Mouse (Mus musculus): ENCODE measurements around the gene Gse1. TPM values are rescaled to one million over a fixed set of nuclear protein-coding genes. Genes with fewer than 3 reads are reported as not detected.
A peak's percentile ranks its signal among the peaks of the same experiment; 100 is the strongest.

Gse1 gene
- polyA plus RNA-seq, 1 experiment from 2014 or later = 10.2 TPM

DNA sequence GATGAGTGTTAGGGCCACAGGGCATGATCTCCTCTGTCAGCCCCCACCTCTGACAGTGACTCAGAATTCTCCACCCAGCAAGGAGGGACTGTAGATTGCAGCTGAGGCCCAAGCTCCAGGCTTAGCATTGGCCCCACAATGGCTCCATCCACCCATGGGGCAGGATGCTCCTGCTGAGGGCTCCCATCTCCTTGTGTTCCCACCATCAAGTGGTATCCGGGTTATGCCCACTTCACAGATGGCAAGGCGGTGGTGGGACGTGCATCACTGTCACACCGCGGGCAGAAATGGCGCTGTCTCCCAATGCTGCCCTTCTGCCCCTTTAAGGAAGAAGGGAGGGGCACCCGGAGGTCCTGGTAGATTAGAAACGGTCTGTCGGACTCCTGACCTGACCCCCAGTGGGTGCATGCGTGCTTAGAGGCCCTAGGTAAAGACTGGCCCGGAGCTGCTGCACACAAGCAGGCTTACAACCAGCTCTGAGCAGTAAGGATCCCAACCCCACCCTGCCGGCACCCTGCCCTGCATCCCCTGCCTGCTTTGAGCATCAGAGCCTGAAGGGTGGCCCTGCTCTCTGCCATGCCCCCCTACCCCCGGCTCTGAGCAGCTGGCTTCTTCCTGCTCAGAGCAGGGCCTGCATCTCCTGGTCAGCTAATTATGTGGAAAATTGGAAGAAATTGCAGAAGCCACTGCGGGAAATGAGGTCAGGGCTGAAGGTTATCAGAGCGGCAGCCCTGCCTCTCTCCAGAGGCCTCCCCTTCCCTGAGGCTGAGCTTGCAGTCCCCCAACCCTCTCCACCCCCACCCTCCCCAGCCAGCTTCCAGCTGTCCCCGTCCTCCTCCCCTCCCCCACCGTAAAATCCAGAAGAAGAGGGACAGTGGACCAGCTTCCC is 67.0 kb downstream of the Gse1 start:
- 37% methylated on average over 15 of the region's 17 CpGs for WGBS
- H3K4me2 ChIP-seq (ENCODE audit: low read depth, low read length) = no peak overlapping the region

GRCm38 (mm10) chr8:120297000-120297399 is 68.7 kb downstream of the Gse1 start:
- H3K9ac ChIP-seq (ENCODE audit: low read length) = 0 out of 2 replicates have a peak overlapping the region, but pooled peaks have one; percentile 13
- H3K27ac ChIP-seq (ENCODE audit: low read length) = no peak overlapping the region
- no peak overlapping the region for H3K4me2 ChIP-seq (ENCODE audit: low read depth, low read length)
- WGBS = 48% methylated on average over 5 of the region's 5 CpGs
- H3K9me3 ChIP-seq (ENCODE audit: control insufficient read depth, low read length) = no peaks in the 10 kb centered on the region
- H3K36me3 ChIP-seq (ENCODE audit: control insufficient read depth, insufficient read depth, low read length) = no peaks in the 10 kb centered on the region
- no peak for ATAC-seq (ENCODE audit: low read depth)
- H3K27me3 ChIP-seq (ENCODE audit: control insufficient read depth, insufficient read depth, low read depth, low read length) = no peaks in the 10 kb centered on the region
- H3K4me3 ChIP-seq (ENCODE audit: low read length) = no peak overlapping the region
- H3K4me1 ChIP-seq (replicated peaks; ENCODE audit: control insufficient read depth, insufficient read depth, low read length) = peaks cover 56% of the 10 kb centered on the region

More for the DNA sequence above, 67.0 kb downstream of the Gse1 start:
- H3K27me3 ChIP-seq (ENCODE audit: control insufficient read depth, insufficient read depth, low read depth, low read length) = no peaks in the 10 kb centered on the region
- no peak overlapping the region for H3K27ac ChIP-seq (ENCODE audit: low read length)
- no peaks in the 10 kb centered on the region for H3K36me3 ChIP-seq (ENCODE audit: control insufficient read depth, insufficient read depth, low read length)
- peak overlapping the region; percentile 15 for H3K9ac ChIP-seq (ENCODE audit: low read length)
- H3K9me3 ChIP-seq (ENCODE audit: control insufficient read depth, low read length) = no peaks in the 10 kb centered on the region
- H3K4me1 ChIP-seq (replicated peaks; ENCODE audit: control insufficient read depth, insufficient read depth, low read length) = peaks cover 57% of the 10 kb centered on the region
- peak; percentile 18; the same call in 1 of the 2 replicates for ATAC-seq (ENCODE audit: low read depth)
- H3K4me3 ChIP-seq (ENCODE audit: low read length) = no peak overlapping the region

GRCm38 (mm10) chr8:120298601-120299532 is 70.6 kb downstream of the Gse1 start:
- 52% methylated on average over 22 of the region's 22 CpGs for WGBS
- no peak overlapping the region for H3K4me2 ChIP-seq (ENCODE audit: low read depth, low read length)
- 0 out of 2 replicates have a peak overlapping the region, but pooled peaks have one; percentile 26 for H3K9ac ChIP-seq (ENCODE audit: low read length)
- peak; percentile 4; the same call in 1 of the 2 replicates for ATAC-seq (ENCODE audit: low read depth)
- H3K36me3 ChIP-seq (ENCODE audit: control insufficient read depth, insufficient read depth, low read length) = no peaks in the 10 kb centered on the region
- H3K4me1 ChIP-seq (replicated peaks; ENCODE audit: control insufficient read depth, insufficient read depth, low read length) = peaks cover 42% of the 10 kb centered on the region
- no peaks in the 10 kb centered on the region for H3K9me3 ChIP-seq (ENCODE audit: control insufficient read depth, low read length)
- peak overlapping the region; percentile 27; the same call in 1 of the 2 replicates for H3K27ac ChIP-seq (ENCODE audit: low read length)
- no peak overlapping the region for H3K4me3 ChIP-seq (ENCODE audit: low read length)
- no peaks in the 10 kb centered on the region for H3K27me3 ChIP-seq (ENCODE audit: control insufficient read depth, insufficient read depth, low read depth, low read length)

DNA sequence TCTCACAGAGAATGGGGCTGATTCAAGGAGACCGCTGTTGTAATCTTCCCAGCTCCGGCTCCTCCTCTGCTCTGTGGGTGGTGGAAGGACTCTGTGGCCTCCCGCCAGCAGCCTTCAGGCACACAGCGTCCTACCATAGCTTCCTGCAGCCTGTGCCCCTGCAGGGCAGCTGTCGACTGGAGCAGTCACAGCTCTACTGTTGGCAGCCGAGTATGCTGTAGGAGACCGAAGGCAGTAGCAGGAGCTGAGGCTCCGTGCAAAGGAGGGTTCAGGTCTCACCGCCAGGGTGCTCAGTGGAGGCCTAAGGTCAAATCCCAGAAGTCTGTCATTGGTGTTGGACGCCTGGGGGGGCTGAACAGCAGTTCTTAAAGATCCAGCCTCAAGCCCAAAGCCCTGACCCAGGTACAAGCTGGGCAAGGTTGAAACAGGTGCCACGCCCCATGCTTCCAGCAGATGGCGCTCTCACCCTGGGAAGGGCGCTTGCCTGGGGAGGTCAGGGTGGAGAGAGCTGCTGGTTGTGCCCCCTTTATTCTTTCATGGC is 72.4 kb downstream of the Gse1 start:
- Histone ChIP-seq H3K27ac (ENCODE audit: low read length) (peak overlapping the region; percentile 55; the same call in 1 of the 2 replicates), H3K36me3 (ENCODE audit: control insufficient read depth, insufficient read depth, low read length) (no peaks in the 10 kb centered on the region), H3K27me3 (ENCODE audit: control insufficient read depth, insufficient read depth, low read depth, low read length) (no peaks in the 10 kb centered on the region), H3K4me1 (replicated peaks; ENCODE audit: control insufficient read depth, insufficient read depth, low read length) (peaks cover 38% of the 10 kb centered on the region), H3K9me3 (ENCODE audit: control insufficient read depth, low read length) (no peaks in the 10 kb centered on the region), H3K4me3 (ENCODE audit: low read length) (no peak overlapping the region), H3K4me2 (ENCODE audit: low read depth, low read length) (peak overlapping the region; percentile 16), H3K9ac (ENCODE audit: low read length) (peak overlapping the region; percentile 22; the same call in 1 of the 2 replicates)
- WGBS = 6% methylated on average over 13 of the region's 13 CpGs
- ATAC-seq (ENCODE audit: low read depth) = peak; percentile 91

GRCm38 (mm10) chr8:120302941-120303675 is 74.9 kb downstream of the Gse1 start:
- WGBS = 70% methylated on average over 11 of the region's 11 CpGs
- peak overlapping the region; percentile 23; the same call in 1 of the 2 replicates for H3K9ac ChIP-seq (ENCODE audit: low read length)
- no peak overlapping the region for H3K4me3 ChIP-seq (ENCODE audit: low read length)
- no peak for ATAC-seq (ENCODE audit: low read depth)
- no peaks in the 10 kb centered on the region for H3K36me3 ChIP-seq (ENCODE audit: control insufficient read depth, insufficient read depth, low read length)
- no peak overlapping the region for H3K27ac ChIP-seq (ENCODE audit: low read length)
- no peaks in the 10 kb centered on the region for H3K27me3 ChIP-seq (ENCODE audit: control insufficient read depth, insufficient read depth, low read depth, low read length)
- H3K4me1 ChIP-seq (replicated peaks; ENCODE audit: control insufficient read depth, insufficient read depth, low read length) = peaks cover 37% of the 10 kb centered on the region
- H3K4me2 ChIP-seq (ENCODE audit: low read depth, low read length) = no peak overlapping the region
- no peaks in the 10 kb centered on the region for H3K9me3 ChIP-seq (ENCODE audit: control insufficient read depth, low read length)

- ATAC-seq (ENCODE audit: low read depth) = no peak
- no peaks in the 10 kb centered on the region for H3K9me3 ChIP-seq (ENCODE audit: control insufficient read depth, low read length)
- H3K4me3 ChIP-seq (ENCODE audit: low read length) = no peak overlapping the region
- H3K27ac ChIP-seq (ENCODE audit: low read length) = no peak overlapping the region
- H3K4me2 ChIP-seq (ENCODE audit: low read depth, low read length) = no peak overlapping the region
- peak overlapping the region; percentile 23; the same call in 1 of the 2 replicates for H3K9ac ChIP-seq (ENCODE audit: low read length)
- peaks cover 37% of the 10 kb centered on the region for H3K4me1 ChIP-seq (replicated peaks; ENCODE audit: control insufficient read depth, insufficient read depth, low read length)
- H3K36me3 ChIP-seq (ENCODE audit: control insufficient read depth, insufficient read depth, low read length) = no peaks in the 10 kb centered on the region
- 59% methylated on average over 9 of the region's 9 CpGs for WGBS
- no peaks in the 10 kb centered on the region for H3K27me3 ChIP-seq (ENCODE audit: control insufficient read depth, insufficient read depth, low read depth, low read length)
Observed at GRCm38 (mm10) chr8:120304097-120304496, 75.8 kb downstream of the Gse1 start.

DNA sequence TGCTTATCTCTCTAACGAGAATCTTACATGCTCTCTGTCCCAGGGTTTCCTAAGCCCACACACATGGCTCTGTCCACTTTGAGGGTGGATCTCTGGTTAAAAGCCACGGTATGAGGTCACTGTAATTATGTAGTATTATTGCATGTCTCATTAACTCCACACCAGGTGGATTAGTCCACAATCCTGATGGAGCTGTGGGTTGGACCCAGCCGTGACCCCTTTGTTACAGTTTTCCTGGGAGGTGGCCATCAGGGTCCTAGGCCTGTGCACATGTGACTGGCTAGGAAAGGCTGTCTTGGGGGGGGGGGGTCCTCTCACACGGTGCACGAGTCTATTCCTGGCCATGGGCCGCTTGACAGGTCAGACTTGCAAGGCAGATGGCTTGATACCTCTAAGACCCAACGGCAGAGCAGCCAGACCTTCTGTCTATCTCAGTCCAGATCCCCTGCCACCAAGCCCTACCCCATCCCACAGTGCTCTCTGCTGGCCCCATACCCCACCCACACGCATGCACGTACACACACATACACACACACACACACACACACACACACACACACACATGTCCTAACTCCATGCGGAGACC is 77.6 kb downstream of the Gse1 start:
- WGBS = 80% methylated on average over 10 of the region's 10 CpGs
- no peak overlapping the region for H3K4me2 ChIP-seq (ENCODE audit: low read depth, low read length)
- peaks cover 35% of the 10 kb centered on the region for H3K4me1 ChIP-seq (replicated peaks; ENCODE audit: control insufficient read depth, insufficient read depth, low read length)
- no peak overlapping the region for H3K9ac ChIP-seq (ENCODE audit: low read length)
- no peaks in the 10 kb centered on the region for H3K9me3 ChIP-seq (ENCODE audit: control insufficient read depth, low read length)
- no peak for ATAC-seq (ENCODE audit: low read depth)
- no peaks in the 10 kb centered on the region for H3K36me3 ChIP-seq (ENCODE audit: control insufficient read depth, insufficient read depth, low read length)
- H3K27ac ChIP-seq (ENCODE audit: low read length) = no peak overlapping the region
- no peaks in the 10 kb centered on the region for H3K27me3 ChIP-seq (ENCODE audit: control insufficient read depth, insufficient read depth, low read depth, low read length)
- no peak overlapping the region for H3K4me3 ChIP-seq (ENCODE audit: low read length)

- H3K4me2 ChIP-seq (ENCODE audit: low read depth, low read length) = no peak overlapping the region
- ATAC-seq (ENCODE audit: low read depth) = no peak
- H3K36me3 ChIP-seq (ENCODE audit: control insufficient read depth, insufficient read depth, low read length) = no peaks in the 10 kb centered on the region
- no peaks in the 10 kb centered on the region for H3K9me3 ChIP-seq (ENCODE audit: control insufficient read depth, low read length)
- no peak overlapping the region for H3K27ac ChIP-seq (ENCODE audit: low read length)
- WGBS = 16% methylated on average over 16 of the region's 16 CpGs
- no peaks in the 10 kb centered on the region for H3K27me3 ChIP-seq (ENCODE audit: control insufficient read depth, insufficient read depth, low read depth, low read length)
- H3K4me3 ChIP-seq (ENCODE audit: low read length) = no peak overlapping the region
- peaks cover 31% of the 10 kb centered on the region for H3K4me1 ChIP-seq (replicated peaks; ENCODE audit: control insufficient read depth, insufficient read depth, low read length)
- no peak overlapping the region for H3K9ac ChIP-seq (ENCODE audit: low read length)
Observed at GRCm38 (mm10) chr8:120307103-120307502, 78.8 kb downstream of the Gse1 start.
